Mouse (Mus musculus): ENCODE measurements around the gene Krtap29-1. TPM values are rescaled to one million over a fixed set of nuclear protein-coding genes. Genes with fewer than 3 reads are reported as not detected.

Krtap29-1 gene
- total RNA-seq (2021) = not detected
- long read RNA-seq, experiment 1 = 0 reads
- long read RNA-seq, experiment 2 = 0 reads

GRCm38 (mm10) chr11:99978953-99979352 lies at the start of gene Krtap29-1:
Gene Krtap29-1 (minus strand): TSS chr11:99979053.
- no peak for DNase-seq (ENCODE audit: low spot score in 2 of 2)

GRCm38 (mm10) chr11:100021438-100021837 lies 42.6 kb upstream of the Krtap29-1 start:
- DNase-seq (ENCODE audit: low spot score in 2 of 2) = peak in 1 of 2 experiments; percentile 7

- no peak for DNase-seq (ENCODE audit: low spot score in 2 of 2)
Measured at GRCm38 (mm10) chr11:100019466-100019865, 40.6 kb upstream of the Krtap29-1 start.

- no peak for DNase-seq (ENCODE audit: low spot score in 2 of 2)
Measured at GRCm38 (mm10) chr11:100016112-100016511, 37.3 kb upstream of the Krtap29-1 start, which contains the start of gene Krt33a. Gene Krt33a (minus strand): TSS chr11:100016212.

GRCm38 (mm10) chr11:100013691-100014171 lies 34.9 kb upstream of the Krtap29-1 start:
- no peak for DNase-seq (ENCODE audit: low spot score in 2 of 2)

- DNase-seq (ENCODE audit: low spot score in 2 of 2) = no peak
Measured at GRCm38 (mm10) chr11:100010682-100011081, 31.8 kb upstream of the Krtap29-1 start.

GRCm38 (mm10) chr11:100008336-100008735 lies 29.5 kb upstream of the Krtap29-1 start:
- DNase-seq (ENCODE audit: low spot score in 2 of 2) = peak; percentile 39 to 50

- no peak for DNase-seq (ENCODE audit: low spot score in 2 of 2)
Measured at GRCm38 (mm10) chr11:100006624-100007023, 27.8 kb upstream of the Krtap29-1 start.

- DNase-seq (ENCODE audit: low spot score in 2 of 2) = no peak
Measured at GRCm38 (mm10) chr11:100005905-100006304, 27.1 kb upstream of the Krtap29-1 start.

- DNase-seq (ENCODE audit: low spot score in 2 of 2) = peak; percentile 66 to 70
Measured at GRCm38 (mm10) chr11:100004846-100005245, 26.0 kb upstream of the Krtap29-1 start.

GRCm38 (mm10) chr11:99999091-99999490 lies 20.2 kb upstream of the Krtap29-1 start:
- DNase-seq (ENCODE audit: low spot score in 2 of 2) = no peak

GRCm38 (mm10) chr11:99994384-99994661 lies 15.5 kb upstream of the Krtap29-1 start:
- no peak for DNase-seq (ENCODE audit: low spot score in 2 of 2)

GRCm38 (mm10) chr11:99993620-99994383 lies 14.9 kb upstream of the Krtap29-1 start, which contains the start of gene Krtap17-1:
Gene Krtap17-1 (minus strand): TSS chr11:99993994.
- DNase-seq (ENCODE audit: low spot score in 2 of 2) = no peak

- no peak for DNase-seq (ENCODE audit: low spot score in 2 of 2)
Measured at GRCm38 (mm10) chr11:99990571-99990970, 11.7 kb upstream of the Krtap29-1 start.

GRCm38 (mm10) chr11:99989881-99990405 lies 11.1 kb upstream of the Krtap29-1 start:
- DNase-seq (ENCODE audit: low spot score in 2 of 2) = no peak

- DNase-seq (ENCODE audit: low spot score in 2 of 2) = no peak
Measured at GRCm38 (mm10) chr11:99988530-99988929, 9.7 kb upstream of the Krtap29-1 start.

GRCm38 (mm10) chr11:99986180-99986647 lies 7.4 kb upstream of the Krtap29-1 start, which contains the start of gene Krtap16-1:
Gene Krtap16-1 (minus strand): TSS chr11:99986597.
- DNase-seq (ENCODE audit: low spot score in 2 of 2) = no peak

GRCm38 (mm10) chr11:99985291-99986092 lies 6.6 kb upstream of the Krtap29-1 start:
- DNase-seq (ENCODE audit: low spot score in 2 of 2) = peak; percentile 21 to 45

GRCm38 (mm10) chr11:99983442-99983841 lies 4.6 kb upstream of the Krtap29-1 start:
- no peak for DNase-seq (ENCODE audit: low spot score in 2 of 2)

GRCm38 (mm10) chr11:99982731-99983130 lies 3.9 kb upstream of the Krtap29-1 start:
- no peak for DNase-seq (ENCODE audit: low spot score in 2 of 2)

GRCm38 (mm10) chr11:99965961-99966360 lies 12.9 kb downstream of the Krtap29-1 start:
- DNase-seq (ENCODE audit: low spot score in 2 of 2) = no peak
